Mouse (Mus musculus): ENCODE measurements at regions not wholly inside any gene's neighbourhood (a gene's known extent, or its start where the extent isn't known, plus 50 kb on each side); places are given as distances from the start of the nearest gene placed in this dataset.

GRCm38 (mm10) chrX:12251853-12252679 lies 91.9 kb upstream of the Bcor start:
- TF ChIP-seq ZC3H11A (IDR thresholded peaks at IDR 0.05; ENCODE audit: borderline replicate concordance, low read depth, low read length) (peak; percentile 49; the same call in 1 of the 2 replicates), MAFK (IDR thresholded peaks at IDR 0.05; ENCODE audit: insufficient read depth, low read depth, low read length) (no peak), HCFC1 (IDR thresholded peaks at IDR 0.05; ENCODE audit: borderline replicate concordance, insufficient read depth, low read length) (0 out of 2 replicates have a peak, but pooled peaks have one; percentile 25), CHD2 (IDR thresholded peaks at IDR 0.05; ENCODE audit: low read depth, low read length) (no peak)

Measured in ES-E14 (cell line).